Mouse (Mus musculus) adrenal gland (tissue): Measurements from ENCODE around the gene Klhdc3.

ENCODE experiments used
- intact Hi-C: fragments of 180-260 bp; cut with DNase I; formaldehyde crosslinking; loops from one replicate; pipeline ENCODE4 v1.15.1; 2025
- long read RNA-seq, 2 experiments: library from polyadenylated mRNA; unstranded; transcript quantifications; one replicate each; pipeline ENCODE4 v2.0.0; 2020; ENCODE audit warnings: borderline replicate concordance in 1 of 2; ENCODE audit not compliant: insufficient replicate concordance in 1 of 2

Klhdc3 gene
- long read RNA-seq, experiment 1, transcript Klhdc3-201 (12 exons, 2,100 nt), result major isoform, 34 of 46 reads
- long read RNA-seq, experiment 1, transcript Klhdc3-202 (11 exons, 1,954 nt), result minor isoform, 5 of 46 reads
- long read RNA-seq, experiment 1, partial matches to known transcripts, result 5 of 46 reads
- long read RNA-seq, experiment 1, other reads (novel, unspliced or antisense), result 2 of 46 reads
- long read RNA-seq, experiment 2, transcript Klhdc3-201 (12 exons, 2,100 nt), result major isoform, 22 of 30 reads
- long read RNA-seq, experiment 2, partial matches to known transcripts, result 4 of 30 reads
- long read RNA-seq, experiment 2, other reads (novel, unspliced or antisense), result 1 of 30 reads

DNA sequence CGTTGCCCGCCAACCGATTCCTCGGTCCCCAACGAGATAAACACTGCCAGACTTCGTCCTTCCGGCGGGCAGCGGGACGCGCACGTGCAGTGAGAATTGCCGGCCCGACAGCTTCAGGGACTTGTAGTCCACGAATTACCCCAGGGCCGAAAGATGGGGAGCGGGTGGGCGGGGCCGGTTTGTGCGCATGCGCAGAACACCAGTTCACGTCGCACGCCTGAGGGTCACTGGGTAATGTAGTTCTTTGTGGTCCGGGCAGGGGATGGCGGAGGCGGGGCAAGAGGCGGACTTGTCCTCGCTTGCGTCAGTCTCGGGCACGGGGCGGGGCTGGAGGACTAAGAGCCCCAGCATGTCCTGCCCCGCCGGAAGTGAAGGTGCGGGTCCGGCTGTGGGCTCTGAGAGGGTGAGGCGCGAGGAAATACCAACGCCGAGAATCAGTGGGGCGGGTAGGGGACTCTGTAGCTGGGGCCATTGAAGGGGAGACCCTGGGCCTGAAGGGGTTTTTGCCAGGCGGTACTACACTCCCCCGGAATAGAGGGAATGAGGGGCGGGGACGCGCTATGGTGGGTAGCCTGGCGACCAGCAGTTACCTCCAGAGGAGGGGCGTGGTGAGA is at the start of gene Klhdc3:
Gene Klhdc3, minus strand, starts transcription at position 155 of the 614 bp plus-strand sequence.
- intact Hi-C loops, result no loop called here

DNA sequence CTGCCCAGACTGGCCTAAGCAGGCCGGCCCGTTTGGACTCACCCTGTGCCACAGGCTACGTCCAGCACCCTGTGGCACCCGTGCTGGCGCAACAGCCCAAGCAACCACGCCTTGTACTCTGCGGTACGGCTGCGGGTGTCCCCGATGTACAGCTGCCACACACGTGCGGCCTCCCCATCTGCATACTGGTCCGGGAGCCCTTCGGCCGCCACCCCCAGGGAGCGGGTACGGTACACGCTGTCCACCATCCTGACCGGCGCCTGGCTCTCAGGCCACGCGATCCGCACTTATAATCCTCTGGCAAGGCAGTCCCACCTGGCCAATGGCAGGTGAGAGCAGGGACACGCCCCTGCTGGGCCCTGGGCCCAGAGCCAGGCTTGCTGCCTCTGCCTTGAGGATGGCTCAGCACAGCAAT is 48.2 kb upstream of the Klhdc3 start, which contains the start of gene Gnmt:
Gene Gnmt, minus strand, starts transcription at position 265 of the 415 bp plus-strand sequence.
- intact Hi-C loops, result no loop called here

DNA sequence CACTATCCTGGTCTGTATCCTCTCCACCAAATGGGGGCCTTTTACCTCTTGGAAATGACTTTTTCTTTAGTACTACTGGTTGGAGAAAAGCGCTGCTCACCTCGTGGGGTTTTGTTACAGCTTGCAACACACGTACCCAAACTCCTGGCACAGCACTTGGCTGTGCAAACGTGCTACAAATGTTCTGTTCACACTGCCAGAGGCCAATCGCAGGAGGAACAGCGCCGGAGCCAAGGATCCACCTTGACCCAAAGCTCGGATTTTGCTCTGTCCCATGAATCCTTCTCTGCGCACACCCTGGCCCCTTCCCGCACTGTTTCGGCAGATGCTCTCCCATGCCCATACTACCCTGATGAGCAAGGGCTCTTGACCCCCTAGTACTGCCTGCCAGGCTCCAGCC is 47.8 kb upstream of the Klhdc3 start:
- intact Hi-C loops, result no loop called here

DNA sequence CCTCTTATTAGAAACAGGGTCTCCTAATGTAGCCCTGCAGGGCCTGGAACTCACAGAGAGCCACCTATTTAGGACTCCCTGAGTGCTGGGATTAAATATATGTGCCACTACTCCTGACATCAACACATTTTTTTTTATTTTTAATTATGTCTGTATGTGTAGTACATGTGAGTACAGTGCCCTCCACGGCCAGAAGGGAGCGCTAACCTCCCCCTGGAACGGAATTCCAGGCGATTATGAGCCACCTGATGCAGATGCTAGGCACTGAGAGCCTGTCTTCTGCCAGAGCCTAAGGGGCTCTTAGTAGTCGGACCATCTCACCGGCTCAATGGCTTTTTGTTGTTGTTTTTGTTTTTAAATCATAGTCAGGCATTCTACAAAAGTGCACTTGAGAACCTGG is 47.3 kb upstream of the Klhdc3 start:
- intact Hi-C loops, result no loop called here

DNA sequence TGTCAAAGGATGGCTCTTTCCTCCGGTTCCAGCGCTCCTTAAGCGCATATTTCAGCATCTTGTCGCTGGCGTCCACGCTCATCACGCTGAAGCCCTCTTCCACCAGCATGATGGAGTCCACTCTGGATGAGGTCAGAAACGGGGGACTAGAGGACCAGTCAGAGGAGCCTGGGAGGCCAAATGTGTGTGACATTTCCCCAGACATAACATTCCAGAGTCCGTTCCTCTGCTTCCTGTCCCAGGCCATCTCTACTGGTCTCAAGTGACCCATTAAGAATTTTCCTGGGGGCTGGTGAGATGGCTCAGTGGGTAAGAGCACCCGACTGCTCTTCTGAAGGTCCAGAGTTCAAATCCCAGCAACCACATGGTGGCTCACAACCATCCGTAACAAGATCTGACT is 46.6 kb upstream of the Klhdc3 start:
- intact Hi-C loops, result no loop called here

DNA sequence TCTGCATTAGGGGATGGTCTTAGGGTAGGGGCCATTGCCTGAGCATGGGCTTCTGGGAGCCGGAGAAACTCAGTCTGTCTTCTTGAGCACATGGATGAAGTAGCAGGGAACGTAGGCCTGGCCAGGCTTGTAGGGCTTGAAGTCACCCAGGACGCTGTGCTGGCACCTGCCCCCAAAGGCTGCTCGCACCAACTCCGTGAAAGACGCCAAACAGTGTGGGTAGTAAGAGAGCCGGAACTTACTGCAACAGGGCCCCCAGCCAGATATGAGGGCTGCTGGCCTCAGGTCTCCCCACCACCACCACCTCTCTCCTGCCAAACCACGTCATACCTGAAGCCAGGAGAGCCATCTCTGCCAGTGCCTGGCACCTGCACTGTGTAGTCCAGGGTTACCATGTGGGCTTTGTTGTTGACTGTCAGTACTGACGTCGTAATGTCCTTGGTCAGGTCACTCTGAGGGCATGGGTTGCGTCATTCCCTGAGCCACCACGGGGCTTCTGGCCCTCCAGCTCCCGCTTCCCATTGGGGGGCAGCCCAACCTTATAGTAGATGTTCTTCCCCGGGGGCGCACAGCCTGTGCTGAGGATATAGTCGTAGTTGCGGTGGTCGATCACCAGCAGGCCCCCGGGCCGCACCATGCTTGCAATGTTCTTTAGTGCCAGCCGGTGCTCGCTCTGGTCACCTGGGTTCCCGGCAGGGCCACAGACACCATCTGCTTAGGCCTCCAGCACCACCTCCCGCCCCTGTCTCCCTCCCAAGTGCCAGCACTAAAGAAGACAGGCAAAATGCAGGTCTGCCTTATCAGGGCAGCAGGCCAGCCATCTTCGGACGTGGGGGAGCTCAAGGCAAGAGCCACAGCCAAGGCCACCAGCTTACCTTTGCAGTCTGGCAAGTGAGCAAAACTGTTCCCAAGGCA is 45.3 kb upstream of the Klhdc3 start:
- intact Hi-C loops, result no loop called here

DNA sequence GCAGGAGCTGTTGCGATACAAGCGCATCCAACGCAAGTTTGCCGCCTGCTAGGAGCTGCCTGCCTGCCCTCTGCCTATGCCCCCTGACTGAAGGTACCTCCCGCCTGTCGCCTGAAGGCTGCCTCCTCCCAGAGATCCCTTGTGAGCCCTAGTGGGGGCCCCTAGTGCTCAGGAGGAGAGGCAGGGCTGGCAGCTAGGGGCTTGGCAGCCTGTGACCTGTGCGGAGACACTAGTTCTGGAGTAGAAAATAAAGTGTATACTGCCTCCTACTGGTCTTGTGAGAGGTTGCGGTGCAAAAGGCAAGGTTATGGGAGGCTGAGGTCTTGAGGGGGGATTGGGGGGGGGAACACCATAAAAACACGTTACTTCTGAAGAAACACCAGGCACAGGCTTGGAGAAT is 44.6 kb upstream of the Klhdc3 start:
- intact Hi-C loops, result no loop called here

DNA sequence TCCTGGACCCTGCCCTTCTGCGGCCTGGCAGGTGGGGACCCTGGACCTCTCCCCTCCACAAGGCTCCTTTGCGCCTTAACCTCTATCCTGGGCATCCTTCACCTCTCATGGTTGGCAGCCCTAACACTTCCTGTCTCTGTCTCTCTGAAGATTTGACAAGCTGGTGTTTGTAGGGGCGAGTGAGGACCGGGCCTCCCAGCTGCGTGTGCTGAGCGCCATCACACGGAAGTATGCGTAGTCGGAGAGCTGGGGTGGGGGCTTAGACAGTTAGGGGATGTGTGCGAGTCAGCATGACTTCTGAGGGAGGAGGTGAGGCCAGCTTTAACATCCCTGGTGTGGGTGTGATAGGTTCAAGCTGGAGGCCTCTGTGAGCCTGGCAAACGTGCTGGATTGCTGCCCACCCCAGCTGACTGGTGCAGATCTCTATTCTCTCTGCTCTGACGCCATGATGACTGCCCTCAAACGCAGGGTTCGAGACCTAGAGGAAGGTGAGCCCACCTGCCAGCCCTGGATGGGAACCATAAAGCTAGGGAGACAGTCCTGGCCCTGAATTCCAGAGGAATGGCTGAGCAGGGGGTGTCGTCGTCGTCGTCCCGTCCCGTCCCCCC is 43.9 kb upstream of the Klhdc3 start:
- intact Hi-C loops, result no loop called here

DNA sequence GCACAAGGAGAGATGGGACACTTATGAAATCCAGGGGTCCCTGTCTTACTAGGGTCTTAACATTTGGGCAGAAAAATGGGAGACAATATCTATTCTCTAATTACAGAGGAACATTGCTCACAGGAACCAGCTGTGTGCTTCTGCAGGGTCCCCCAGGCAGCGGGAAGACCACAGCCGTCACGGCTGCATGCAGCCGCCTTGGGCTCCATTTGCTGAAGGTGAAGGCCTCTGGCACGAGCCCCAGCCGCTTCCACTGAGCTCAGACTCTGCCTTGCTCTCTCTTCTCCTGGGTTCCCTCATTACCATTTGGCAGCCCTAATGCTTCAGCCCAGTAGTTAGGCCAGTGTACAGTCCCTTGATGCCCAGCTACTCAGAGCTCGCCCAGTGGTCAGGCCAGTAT is 40.4 kb upstream of the Klhdc3 start:
- intact Hi-C loops, result no loop called here

DNA sequence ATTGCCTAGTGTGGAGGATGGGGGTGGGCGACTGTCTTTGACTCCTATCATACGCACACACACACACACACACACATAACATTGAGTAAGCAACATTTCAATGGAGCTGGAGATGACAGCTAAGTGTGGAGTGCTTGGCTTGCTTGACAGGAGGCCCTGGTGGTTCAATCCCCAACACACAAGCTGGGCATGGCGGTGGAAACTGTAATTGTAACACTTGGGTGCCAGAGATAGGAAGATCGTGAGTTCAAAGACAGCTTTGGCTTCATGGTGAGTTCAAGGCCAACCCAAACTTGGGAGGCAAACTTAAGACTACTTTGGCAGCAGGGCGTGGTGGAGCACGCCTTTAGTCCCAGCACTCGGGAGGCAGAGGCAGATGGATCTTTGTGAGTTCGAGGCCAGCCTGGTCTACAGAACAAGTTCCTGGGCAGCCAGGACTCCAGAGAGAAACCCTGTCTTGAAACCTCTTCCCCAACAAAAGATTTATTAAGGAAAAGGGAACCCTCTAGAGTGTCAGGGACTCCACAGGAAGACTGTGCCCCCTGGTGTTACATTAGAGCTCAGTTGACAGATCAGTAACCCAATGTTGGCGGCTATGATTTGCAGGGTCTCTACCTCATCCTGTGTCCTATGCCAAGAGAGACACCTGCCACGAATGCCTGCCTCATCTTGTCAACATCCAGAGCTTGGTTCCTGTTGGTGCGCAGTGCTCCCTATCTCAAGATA is 34.2 kb upstream of the Klhdc3 start:
- intact Hi-C loops, result loop anchor here (5.0 to 10.0 kb wide), 2 partner anchors 38 to 190 kb away; partner anchors contain the start of gene Mea1

DNA sequence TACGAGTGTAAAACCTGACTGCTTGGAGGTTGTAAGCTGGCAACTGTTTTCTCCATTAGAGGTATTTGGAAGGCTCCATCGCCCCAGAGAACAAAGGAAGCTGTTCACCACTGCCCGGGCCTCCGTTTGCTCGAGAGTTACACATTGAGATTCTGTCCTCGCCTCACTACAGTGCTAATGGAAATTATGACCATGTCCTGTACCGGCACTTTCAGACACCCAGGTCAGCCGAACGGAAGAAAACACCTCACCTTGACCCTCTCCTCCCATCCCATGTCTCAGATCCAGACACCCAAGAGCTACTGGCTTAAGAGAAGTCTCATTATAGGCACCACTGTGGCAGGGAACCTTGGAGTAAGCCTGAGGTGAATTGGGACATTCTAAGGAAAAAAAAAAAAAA is 33.1 kb upstream of the Klhdc3 start:
- intact Hi-C loops, result loop anchor here (5.0 to 10.0 kb wide), 2 partner anchors 37 to 189 kb away; partner anchors contain the start of gene Mea1

DNA sequence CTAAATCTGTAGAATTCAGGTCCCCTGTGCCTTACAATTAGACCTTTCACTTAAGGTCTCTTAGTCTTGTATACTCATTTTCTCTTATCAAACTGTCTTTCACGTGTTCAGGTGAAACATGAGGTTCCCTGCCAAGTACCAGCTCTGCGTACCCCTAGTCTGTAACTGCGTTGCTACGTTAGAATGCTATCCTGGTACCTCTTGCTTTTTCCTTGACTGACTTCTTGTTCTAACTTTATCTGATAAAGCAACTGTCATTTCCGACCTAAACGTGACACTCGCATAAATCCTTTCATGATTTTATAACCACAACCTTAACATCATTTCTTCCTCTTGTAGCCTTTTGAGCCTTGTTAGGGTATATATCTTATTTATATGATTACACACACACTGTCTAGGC is 31.7 kb upstream of the Klhdc3 start:
- intact Hi-C loops, result loop anchor here (5.0 to 10.0 kb wide), 2 partner anchors 35 to 188 kb away; partner anchors contain the start of gene Mea1

DNA sequence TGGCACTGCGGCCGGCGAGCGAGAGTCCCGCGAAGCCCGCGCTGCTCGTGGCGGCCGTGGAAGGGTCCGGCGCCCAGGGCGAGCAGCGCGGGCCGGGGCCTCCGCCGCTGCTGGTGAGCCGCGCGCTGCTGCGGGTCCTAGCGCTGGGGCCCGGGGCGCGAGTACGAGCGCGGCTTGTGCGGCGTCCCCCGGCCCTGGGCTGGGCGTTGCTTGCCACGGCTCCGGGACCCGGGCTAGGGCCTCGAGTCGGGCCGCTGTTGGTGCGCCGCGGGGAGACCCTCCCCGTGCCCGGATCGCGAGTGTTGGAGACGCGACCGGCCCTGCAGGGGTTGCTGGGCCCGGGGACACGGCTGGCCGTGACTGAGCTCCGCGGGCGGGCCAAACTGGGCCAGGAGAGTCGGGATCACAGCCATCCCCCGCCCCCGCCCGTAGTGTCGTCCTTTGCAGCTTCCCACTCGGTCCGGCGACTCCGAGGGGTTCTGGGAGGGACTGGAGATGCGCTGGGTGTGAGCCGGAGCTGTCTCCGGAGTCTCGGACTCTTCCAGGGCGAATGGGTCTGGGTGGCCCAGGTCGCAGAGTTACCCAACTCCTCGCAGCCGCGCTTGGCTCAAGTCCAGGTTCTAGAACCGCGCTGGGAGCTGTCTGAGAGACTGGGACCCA is 31.0 kb upstream of the Klhdc3 start:
- intact Hi-C loops, result loop anchor here (5.0 to 10.0 kb wide), 2 partner anchors 34 to 187 kb away; partner anchors contain the start of gene Mea1

DNA sequence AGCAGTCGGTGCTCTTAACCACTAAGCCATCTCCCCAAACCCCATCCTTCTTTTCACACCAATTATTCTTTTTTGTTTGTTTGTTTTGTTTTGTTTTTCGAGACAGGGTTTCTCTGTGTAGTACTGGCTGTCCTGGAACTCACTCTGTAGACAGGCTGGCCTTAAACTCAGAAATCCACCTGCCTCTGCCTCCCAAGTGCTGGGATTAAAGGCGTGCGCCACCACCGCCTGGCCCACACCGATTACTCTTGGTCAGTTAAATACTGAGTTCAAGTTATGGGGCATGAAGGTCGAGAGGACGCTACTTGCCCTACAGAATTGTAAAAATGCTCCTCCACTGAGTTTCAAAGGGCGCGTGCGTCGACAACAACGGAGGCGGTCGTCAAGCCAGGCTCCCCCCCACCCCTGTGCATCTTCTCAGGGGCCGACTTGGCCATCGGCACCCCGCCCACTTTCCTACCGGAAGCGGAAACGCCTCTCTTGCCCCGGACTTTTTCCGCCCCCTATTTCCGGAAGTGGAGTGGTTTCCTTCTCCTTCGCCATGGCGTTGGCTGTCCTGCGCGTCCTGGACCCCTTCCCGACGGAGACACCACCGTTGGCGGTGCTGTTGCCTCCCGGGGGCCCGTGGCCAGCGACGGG is 30.4 kb upstream of the Klhdc3 start, which contains the start of gene Pex6:
Gene Pex6, plus strand, starts transcription at position 505 of the 639 bp plus-strand sequence.
- intact Hi-C loops, result loop anchor here (5.0 to 10.0 kb wide), 2 partner anchors 34 to 186 kb away; partner anchors contain the start of gene Mea1

DNA sequence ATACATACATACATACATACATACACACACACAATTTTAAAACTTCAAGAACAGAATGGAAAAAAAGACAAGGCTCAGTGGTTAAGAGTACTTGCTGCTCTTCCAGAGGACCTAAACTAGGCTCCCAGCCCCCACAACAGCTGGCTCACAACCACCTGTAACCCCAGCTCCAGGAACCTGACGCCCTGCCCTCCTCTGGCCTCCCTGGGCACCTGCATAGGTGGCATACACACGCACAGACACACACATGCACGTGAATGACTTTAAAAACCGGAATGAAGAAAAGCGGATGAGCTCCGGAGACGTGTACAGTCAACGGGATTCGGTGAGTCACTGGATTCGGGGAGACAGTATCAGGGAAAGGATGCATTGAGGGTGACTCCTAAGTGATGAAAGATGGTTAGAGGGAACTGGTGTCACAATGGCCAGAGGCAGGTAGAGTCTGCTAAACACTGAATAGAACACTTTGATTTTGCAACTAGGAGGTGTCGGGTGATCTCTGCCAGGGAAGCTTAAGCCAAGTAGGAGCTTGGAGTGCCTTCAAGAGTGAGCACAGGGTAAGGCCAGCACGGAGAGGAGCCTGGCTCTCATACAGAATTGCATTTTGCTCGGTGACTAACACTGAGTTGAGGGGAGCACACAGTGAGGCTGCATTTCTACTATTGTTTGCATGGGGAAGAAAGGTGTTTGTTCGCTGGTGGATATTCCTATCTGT is 25.8 kb upstream of the Klhdc3 start:
- intact Hi-C loops, result loop anchor here (10.0 kb wide), 1 partner anchor 52 kb away; the partner anchor contains the start of gene Cul7

DNA sequence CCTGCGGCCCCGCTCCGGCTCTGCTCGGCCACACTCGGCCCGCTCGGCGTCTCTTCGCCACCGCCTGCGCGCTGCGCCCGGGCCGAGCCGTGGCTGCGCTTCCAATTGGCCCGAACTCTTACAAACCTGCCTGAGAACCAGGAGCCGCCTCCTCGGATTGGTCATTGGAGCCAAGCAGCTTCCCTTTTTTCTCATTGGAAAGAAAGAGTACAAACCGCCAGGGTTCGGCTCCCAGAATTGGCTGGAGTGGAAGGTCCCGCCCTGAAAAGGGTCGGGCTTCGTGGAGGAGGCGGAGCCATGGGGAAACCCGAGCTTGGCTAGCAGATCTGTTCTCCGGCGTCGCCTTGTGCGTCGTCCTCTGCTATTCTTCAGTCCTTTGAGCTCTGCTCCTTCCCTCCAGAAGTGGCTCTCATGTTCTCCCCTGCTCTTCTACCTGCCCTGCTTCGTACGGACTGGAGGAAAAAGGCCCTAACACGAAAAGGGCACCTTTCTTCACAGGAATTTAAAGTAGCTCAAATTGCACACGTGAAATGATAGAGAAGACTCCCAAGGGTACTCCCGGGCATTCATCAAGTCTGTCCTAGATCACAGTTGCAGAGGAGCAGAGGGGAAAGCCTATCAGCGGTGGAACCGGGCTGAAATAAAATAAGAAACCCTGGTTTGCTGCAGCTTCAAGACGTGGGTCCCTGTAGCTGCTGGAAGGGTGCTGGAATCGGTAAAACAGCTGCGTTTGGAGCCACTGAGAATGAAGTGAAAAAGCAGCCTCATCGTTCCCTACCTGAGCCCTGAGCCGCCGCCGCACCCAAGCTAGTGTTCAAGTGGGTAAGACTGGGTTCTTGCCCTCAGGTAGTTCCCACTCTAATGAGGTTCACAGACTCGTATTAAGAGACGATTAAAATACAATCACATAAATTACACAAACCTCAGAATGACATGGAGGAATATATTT is 24.4 kb upstream of the Klhdc3 start, which contains the start of gene Ppp2r5d:
Gene Ppp2r5d, minus strand, starts transcription at position 225 of the 949 bp plus-strand sequence.
- intact Hi-C loops, result loop anchor here (10.0 kb wide), 1 partner anchor 50 kb away; the partner anchor contains the start of gene Cul7
